Mouse (Mus musculus) thymus, adult 18-20 months (tissue): Measurements from ENCODE around the gene Ugcg.

Experiments
- DNase-seq, 2 experiments: peaks; one replicate each; pipeline ENCODE4 v3.0.0; 2022; ENCODE audit warnings: mixed read lengths in 2 of 2

Gene Ugcg

GRCm38 (mm10) chr4:59231266-59232055 is 42.4 kb downstream of the Ugcg start:
- DNase-seq = no peak

GRCm38 (mm10) chr4:59234014-59234413 is 45.0 kb downstream of the Ugcg start:
- DNase-seq = no peak

- no peak for DNase-seq
Observed at GRCm38 (mm10) chr4:59234451-59235216, 45.6 kb downstream of the Ugcg start.

GRCm38 (mm10) chr4:59236362-59236761 is 47.3 kb downstream of the Ugcg start:
- DNase-seq = no peak

- no peak for DNase-seq
Observed at GRCm38 (mm10) chr4:59238641-59239311, 49.7 kb downstream of the Ugcg start.

GRCm38 (mm10) chr4:59239312-59239728 is 50.3 kb downstream of the Ugcg start:
- DNase-seq = no peak

- no peak for DNase-seq
Observed at GRCm38 (mm10) chr4:59240160-59240559, 51.1 kb downstream of the Ugcg start.

GRCm38 (mm10) chr4:59241096-59241495 is 52.0 kb downstream of the Ugcg start:
- DNase-seq = no peak

GRCm38 (mm10) chr4:59242221-59242620 is 53.2 kb downstream of the Ugcg start:
- no peak for DNase-seq

- DNase-seq = no peak
Observed at GRCm38 (mm10) chr4:59243802-59244493, 54.9 kb downstream of the Ugcg start.

GRCm38 (mm10) chr4:59244791-59245555 is 55.9 kb downstream of the Ugcg start:
- DNase-seq = no peak

GRCm38 (mm10) chr4:59245776-59246175 is 56.7 kb downstream of the Ugcg start:
- no peak for DNase-seq

GRCm38 (mm10) chr4:59247545-59247944 is 58.5 kb downstream of the Ugcg start:
- DNase-seq = no peak

- no peak for DNase-seq
Observed at GRCm38 (mm10) chr4:59248035-59248434, 59.0 kb downstream of the Ugcg start.

GRCm38 (mm10) chr4:59252386-59253054 is 63.5 kb downstream of the Ugcg start:
- DNase-seq = no peak

- no peak for DNase-seq
Observed at GRCm38 (mm10) chr4:59253055-59253434, 64.0 kb downstream of the Ugcg start.

- DNase-seq = no peak
Observed at GRCm38 (mm10) chr4:59254397-59254796, 65.3 kb downstream of the Ugcg start.

- DNase-seq = no peak
Observed at GRCm38 (mm10) chr4:59255988-59256387, 66.9 kb downstream of the Ugcg start.

- DNase-seq = no peak
Observed at GRCm38 (mm10) chr4:59257866-59258265, 68.8 kb downstream of the Ugcg start.

GRCm38 (mm10) chr4:59258771-59259170 is 69.7 kb downstream of the Ugcg start:
- DNase-seq = no peak

GRCm38 (mm10) chr4:59259806-59260205 is 70.7 kb downstream of the Ugcg start:
- no peak for DNase-seq
